Mouse (Mus musculus) adipocyte (in vitro differentiated cells): ENCODE measurements around the gene Hcar1.

Source experiments
- DNase-seq: peaks from one replicate; pipeline ENCODE4 v3.0.0-alpha.2; 2016; ENCODE audit warnings: low spot score

Gene Hcar1

GRCm38 (mm10) chr5:123863934-123864333, 15.9 kb downstream of the Hcar1 start:
- DNase-seq, result no peak

GRCm38 (mm10) chr5:123862374-123863350, 17.2 kb downstream of the Hcar1 start:
- peak; percentile 58 for DNase-seq

GRCm38 (mm10) chr5:123858798-123859197, 21.0 kb downstream of the Hcar1 start:
- no peak for DNase-seq

- peak; percentile 86 for DNase-seq
Observed at GRCm38 (mm10) chr5:123854511-123854910, 25.3 kb downstream of the Hcar1 start.

- no peak for DNase-seq
Observed at GRCm38 (mm10) chr5:123853877-123854504, 25.8 kb downstream of the Hcar1 start.

- DNase-seq, result no peak
Observed at GRCm38 (mm10) chr5:123851398-123851797, 28.4 kb downstream of the Hcar1 start.

GRCm38 (mm10) chr5:123844316-123844715, 35.5 kb downstream of the Hcar1 start:
- no peak for DNase-seq

- DNase-seq, result peak; percentile 99
Observed at GRCm38 (mm10) chr5:123843816-123844215, 36.0 kb downstream of the Hcar1 start.

GRCm38 (mm10) chr5:123842935-123843282, 36.9 kb downstream of the Hcar1 start:
- DNase-seq, result peak; percentile 63

GRCm38 (mm10) chr5:123842221-123842934, 37.4 kb downstream of the Hcar1 start:
- DNase-seq, result no peak

- no peak for DNase-seq
Observed at GRCm38 (mm10) chr5:123837371-123837770, 42.4 kb downstream of the Hcar1 start.

- peak; percentile 82 for DNase-seq
Observed at GRCm38 (mm10) chr5:123834836-123835235, 45.0 kb downstream of the Hcar1 start.

GRCm38 (mm10) chr5:123832309-123832708, 47.5 kb downstream of the Hcar1 start:
- DNase-seq, result no peak

GRCm38 (mm10) chr5:123827659-123828091, 52.1 kb downstream of the Hcar1 start:
- DNase-seq, result peak; percentile 95
